ENCODE assay signal across 8 mouse cellular contexts in genomic region chr8:31033281-31033680, GRCm38 (mm10).
A peak's percentile ranks its signal among the peaks of the same experiment; 100 is the strongest.
DNase-seq lines count a peak whose midpoint lies in the region; ATAC-seq and TF ChIP-seq lines count a peak whose summit lies in the region.

No protein-coding gene starts in this region.

- ATAC-seq in hindbrain, postnatal 0 days: peak; percentile 46; the same call in 1 of the 2 replicates

- H3K27me3 ChIP-seq in hindbrain, postnatal 0 days (ENCODE audit: insufficient read depth, low read length): no peaks in the 10 kb centered on the region

- H3K4me1 ChIP-seq in hindbrain, postnatal 0 days (ENCODE audit: insufficient read depth, low read length): no peaks in the 10 kb centered on the region

- peak; percentile 56 for DNase-seq in T-cell, adult 2 months (ENCODE audit: low spot score)
- DNase-seq in cerebellum, postnatal 4 days (ENCODE audit: low spot score in 2 of 2): peak; percentile 93
- DNase-seq in gastrocnemius, adult 8-10 months (ENCODE audit: low spot score in 2 of 2): peak; percentile 70 to 76
- DNase-seq in hindbrain, postnatal 0 days (ENCODE audit: low spot score): peak; percentile 94
- peak; percentile 93 to 95 for DNase-seq in left cerebral cortex, adult 18-20 months (ENCODE audit: low spot score in 2 of 2)
- peak; percentile 77 to 83 for DNase-seq in lung, postnatal 4 days
- DNase-seq in retina, postnatal 1 day: peak; percentile 89
- DNase-seq in thymus, postnatal 4 days: peak; percentile 86

- H3K9me3 ChIP-seq in hindbrain, postnatal 0 days (ENCODE audit: low read length): no peaks in the 10 kb centered on the region

- TF ChIP-seq CTCF in hindbrain, postnatal 0 days (IDR thresholded peaks at IDR 0.05; ENCODE audit: low read depth): peak; percentile 99

- H3K27ac ChIP-seq in hindbrain, postnatal 0 days: peak overlapping the region; percentile 72

- H3K4me2 ChIP-seq in hindbrain, postnatal 0 days (ENCODE audit: low read depth, low read length): peak overlapping the region; percentile 64

- H3K9ac ChIP-seq in hindbrain, postnatal 0 days (replicated peaks; ENCODE audit: low read length): peak overlapping the region; percentile 48; the same call in 1 of the 2 replicates

- H3K4me3 ChIP-seq in hindbrain, postnatal 0 days (ENCODE audit: low read length): peak overlapping the region; percentile 34

- 2% methylated on average over 13 of the region's 13 CpGs for WGBS in hindbrain, postnatal 0 days

- H3K36me3 ChIP-seq in hindbrain, postnatal 0 days (ENCODE audit: insufficient read depth, low read length): no peaks in the 10 kb centered on the region

Comparison
In these comparisons a context has a peak if more than half of its experiments do, and no peak if none do; other contexts are left out.
1. Peak in every context shown above with its lines: DNase-seq, ATAC-seq, H3K4me3 ChIP-seq and H3K27ac ChIP-seq.